Mouse (Mus musculus) intestine, embryonic 16.5 days (tissue): ENCODE measurements at regions not wholly inside any gene's neighbourhood (a gene's known extent, or its start where the extent isn't known, plus 50 kb on each side); places are given as distances from the start of the nearest gene placed in this dataset.
A peak's percentile ranks its signal among the peaks of the same experiment; 100 is the strongest.

Experiments used
- ATAC-seq: fragments of 200-750 bp; cut with Nextera tagmentation; 2 replicates; pipeline ENCODE4 v1.8.0; 2017; ENCODE audit warnings: moderate TSS enrichment, moderate library complexity
- H3K27ac ChIP-seq: fragments of 300-500 bp; sonication (generic); 2 replicates; pipeline ENCODE4 v1.5.1; 2014; ENCODE audit warnings: mild to moderate bottlenecking, low read length
- H3K27me3 ChIP-seq: fragments of 300-500 bp; sonication (generic); replicated peaks from 2 replicates; pipeline ENCODE4 v1.6.1; 2014; ENCODE audit warnings: low read length, control low read depth, mixed read lengths; ENCODE audit not compliant: control insufficient read depth, insufficient read depth
- H3K36me3 ChIP-seq: fragments of 300-500 bp; sonication (generic); 2 replicates; pipeline ENCODE4 v1.6.1; 2014; ENCODE audit warnings: low read length, control low read depth; ENCODE audit not compliant: control insufficient read depth, insufficient read depth
- H3K4me1 ChIP-seq: fragments of 300-500 bp; sonication (generic); 2 replicates; pipeline ENCODE4 v1.6.1; 2014; ENCODE audit warnings: low read length, control low read depth, mixed read lengths; ENCODE audit not compliant: control insufficient read depth, insufficient read depth
- H3K4me2 ChIP-seq: fragments of 300-500 bp; sonication (generic); 2 replicates; pipeline ENCODE4 v1.6.1; 2014; ENCODE audit warnings: low read depth, low read length, control low read depth
- H3K4me3 ChIP-seq: fragments of 300-500 bp; sonication (generic); 2 replicates; pipeline ENCODE4 v1.5.1; 2014; ENCODE audit warnings: mild to moderate bottlenecking, low read length
- H3K9ac ChIP-seq: fragments of 300-500 bp; sonication (generic); 2 replicates; pipeline ENCODE4 v1.6.1; 2014; ENCODE audit warnings: low read depth, low read length
- H3K9me3 ChIP-seq: fragments of 300-500 bp; sonication (generic); 2 replicates; pipeline ENCODE4 v1.6.1; 2016; ENCODE audit warnings: low read length, control low read depth; ENCODE audit not compliant: control insufficient read depth
- WGBS: fragments of 180-500 bp; shearing (Covaris S2); extraction: QIAGEN DNeasy Blood & Tissue Kit; methylation state at CpG from one replicate; pipeline ENCODE4 v1.1.7; 2014; 5-methylcytosine and 5-hydroxymethylcytosine counted together

DNA sequence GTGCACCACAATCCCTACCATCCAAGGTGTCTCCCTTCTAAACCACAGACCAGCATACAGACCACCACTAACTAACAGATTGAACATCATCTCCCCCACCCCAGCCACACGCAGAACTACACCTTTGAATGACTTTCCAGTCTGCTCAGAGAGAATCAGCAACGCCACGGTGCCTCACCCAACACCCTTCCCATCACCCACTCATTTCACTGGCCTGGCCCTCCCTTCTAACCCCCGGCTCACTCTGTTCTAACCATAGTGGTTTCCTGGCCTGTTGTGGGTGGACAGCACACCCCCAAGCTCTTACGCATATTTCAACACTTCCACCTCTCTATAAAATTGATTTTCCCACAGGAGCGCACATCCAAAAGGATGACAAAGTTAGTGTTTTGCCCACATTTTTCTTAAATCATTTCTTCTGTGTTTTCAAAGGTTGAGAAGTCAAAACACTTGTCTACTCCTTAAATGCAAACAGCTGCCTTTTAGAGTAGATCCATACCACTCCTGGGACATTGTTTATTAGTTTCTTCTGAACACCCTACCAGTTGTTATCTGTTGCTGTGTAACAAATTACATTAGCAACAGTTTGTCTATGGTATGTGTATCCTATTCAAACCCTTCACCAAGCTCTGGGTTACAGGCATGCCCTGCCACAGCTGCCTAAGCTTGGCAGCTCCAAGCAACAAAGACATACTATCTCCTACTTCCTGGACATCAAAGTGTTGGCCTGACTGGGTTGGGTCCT is 269.7 kb upstream of the Cdyl start:
- H3K27me3 ChIP-seq, result no peaks in the 10 kb centered on the region
- ATAC-seq, result no peak
- peaks cover 2% of the 10 kb centered on the region; the same call in 1 of the 2 replicates for H3K4me1 ChIP-seq
- H3K9ac ChIP-seq, result no peak overlapping the region
- H3K4me2 ChIP-seq, result no peak overlapping the region
- H3K4me3 ChIP-seq, result no peak overlapping the region
- no peaks in the 10 kb centered on the region for H3K9me3 ChIP-seq
- no peak overlapping the region for H3K27ac ChIP-seq
- no peaks in the 10 kb centered on the region for H3K36me3 ChIP-seq
- WGBS, result 83% methylated on average over 6 of the region's 6 CpGs

DNA sequence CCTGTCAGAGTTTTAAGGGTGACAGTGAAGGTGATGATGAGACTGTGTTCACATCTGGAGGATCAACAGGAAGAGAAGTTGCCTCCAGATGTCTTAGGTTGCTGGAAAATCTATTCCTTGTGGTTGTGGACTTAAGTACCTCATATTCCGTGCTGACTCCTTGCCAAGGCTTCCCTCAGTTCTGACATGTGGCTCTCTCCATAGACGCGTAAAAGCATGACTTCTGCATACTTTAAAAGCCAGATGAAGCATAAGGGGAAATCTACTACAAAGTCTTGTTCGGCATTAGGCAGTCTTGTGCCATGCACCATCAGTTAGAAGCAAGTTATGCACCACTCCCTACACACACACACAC is 269.1 kb upstream of the Cdyl start:
- Histone ChIP-seq H3K9me3 (no peaks in the 10 kb centered on the region), H3K4me3 (no peak overlapping the region), H3K9ac (no peak overlapping the region), H3K27me3 (no peaks in the 10 kb centered on the region), H3K4me2 (no peak overlapping the region), H3K27ac (no peak overlapping the region), H3K36me3 (no peaks in the 10 kb centered on the region), H3K4me1 (peaks cover 7% of the 10 kb centered on the region)
- WGBS, result 63% methylated on average over 4 of the region's 4 CpGs
- ATAC-seq, result no peak

DNA sequence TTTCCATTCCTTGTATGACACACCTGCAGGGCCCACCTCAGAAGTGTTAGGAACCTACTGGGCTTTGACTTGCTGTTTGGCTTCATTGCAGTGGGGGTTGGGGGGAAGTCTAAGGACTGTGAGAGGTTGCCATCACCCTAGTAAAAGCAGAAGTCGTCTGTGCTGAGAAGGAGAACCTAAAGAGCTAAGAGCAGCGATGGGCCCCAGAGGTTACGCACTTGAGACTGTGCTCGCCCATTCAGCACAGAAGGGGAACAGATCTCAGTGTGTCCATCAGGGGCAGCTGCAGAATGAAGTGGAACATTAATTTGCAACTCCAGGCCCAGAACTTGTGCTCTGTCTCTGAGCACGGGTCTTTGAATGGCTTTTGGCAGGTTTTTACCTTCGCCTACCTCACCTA is 267.5 kb upstream of the Cdyl start:
- no peaks in the 10 kb centered on the region for H3K27me3 ChIP-seq
- no peak for ATAC-seq
- H3K36me3 ChIP-seq, result no peaks in the 10 kb centered on the region
- no peaks in the 10 kb centered on the region for H3K9me3 ChIP-seq
- H3K4me2 ChIP-seq, result no peak overlapping the region
- WGBS, result 89% methylated on average over 6 of the region's 6 CpGs
- H3K4me1 ChIP-seq, result peaks cover 11% of the 10 kb centered on the region
- H3K27ac ChIP-seq, result no peak overlapping the region
- H3K9ac ChIP-seq, result no peak overlapping the region
- H3K4me3 ChIP-seq, result no peak overlapping the region

DNA sequence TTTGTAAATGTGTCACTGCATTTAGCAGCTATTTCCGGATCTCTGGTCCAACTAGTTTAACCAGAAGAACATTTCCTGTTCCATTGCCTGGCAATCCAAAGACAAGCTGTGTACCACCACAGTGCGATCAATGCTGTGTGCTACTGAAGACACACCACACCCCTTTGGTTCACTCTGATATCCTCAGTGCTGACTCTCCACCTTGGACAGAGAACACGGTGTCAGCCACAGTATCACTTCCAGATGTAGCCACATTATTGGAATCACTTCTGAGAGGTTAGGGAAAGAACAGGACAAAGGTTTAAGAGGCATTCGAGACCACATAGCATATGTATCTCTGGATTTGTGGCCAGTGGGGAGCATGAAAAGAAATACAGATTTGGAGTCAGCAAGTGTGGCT is 264.4 kb upstream of the Cdyl start:
- Histone ChIP-seq H3K9ac (no peak overlapping the region), H3K9me3 (no peaks in the 10 kb centered on the region), H3K27me3 (no peaks in the 10 kb centered on the region), H3K4me3 (no peak overlapping the region), H3K4me1 (peaks cover 11% of the 10 kb centered on the region), H3K4me2 (no peak overlapping the region), H3K36me3 (no peaks in the 10 kb centered on the region), H3K27ac (peak overlapping the region; percentile 23; the same call in 1 of the 2 replicates)
- WGBS, result 47% methylated on average over 4 of the region's 4 CpGs
- ATAC-seq, result peak; percentile 62; the same call in 1 of the 2 replicates

DNA sequence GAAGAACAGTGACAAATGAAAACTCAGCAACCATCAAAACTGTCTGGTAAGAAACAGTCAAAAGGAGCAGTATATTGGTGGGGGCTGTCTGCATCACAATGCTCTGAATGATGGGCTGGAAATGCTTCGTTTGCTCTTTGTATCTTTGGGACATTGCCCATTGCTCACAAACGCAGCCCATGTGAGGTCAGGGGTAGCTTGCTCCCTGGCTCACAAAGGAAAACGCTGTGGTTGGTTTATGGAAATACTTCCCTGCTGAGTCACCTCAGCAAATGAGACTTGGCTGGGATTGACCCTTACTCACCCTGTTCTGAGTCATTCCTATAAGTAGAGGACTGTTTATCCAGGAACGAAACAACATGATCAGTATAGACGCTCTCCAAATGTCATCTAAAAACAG is 264.0 kb upstream of the Cdyl start:
- Histone ChIP-seq H3K27me3 (no peaks in the 10 kb centered on the region), H3K27ac (no peak overlapping the region), H3K4me2 (no peak overlapping the region), H3K4me1 (peaks cover 11% of the 10 kb centered on the region), H3K9me3 (no peaks in the 10 kb centered on the region), H3K4me3 (no peak overlapping the region), H3K36me3 (no peaks in the 10 kb centered on the region), H3K9ac (no peak overlapping the region)
- WGBS, result 16% methylated on average over 5 of the region's 5 CpGs
- ATAC-seq, result peak; percentile 90

DNA sequence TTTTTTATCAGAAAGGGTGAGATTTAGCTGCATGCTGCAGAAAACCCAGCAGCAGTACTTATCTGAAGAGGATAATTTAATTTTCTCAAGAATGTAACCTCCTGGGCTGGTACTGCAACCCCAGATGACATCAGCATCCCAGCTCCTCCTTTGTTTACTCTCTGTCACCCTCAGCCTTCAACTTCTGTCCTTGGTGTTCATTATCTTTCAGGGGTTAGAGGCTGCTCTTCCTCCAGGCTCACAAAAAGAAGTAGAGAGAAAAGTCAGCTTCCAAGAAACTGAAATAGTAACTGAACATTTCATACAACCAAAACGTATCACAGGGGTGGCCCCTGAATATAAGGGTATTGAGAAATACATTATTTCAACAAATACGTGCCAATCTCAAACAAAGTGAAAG is 262.5 kb upstream of the Cdyl start:
- Histone ChIP-seq H3K4me1 (peaks cover 11% of the 10 kb centered on the region), H3K9me3 (no peaks in the 10 kb centered on the region), H3K36me3 (no peaks in the 10 kb centered on the region), H3K27ac (no peak overlapping the region), H3K4me3 (no peak overlapping the region), H3K27me3 (no peaks in the 10 kb centered on the region), H3K4me2 (no peak overlapping the region), H3K9ac (no peak overlapping the region)
- WGBS, result 76% methylated on average over 2 of the region's 2 CpGs
- ATAC-seq, result no peak

DNA sequence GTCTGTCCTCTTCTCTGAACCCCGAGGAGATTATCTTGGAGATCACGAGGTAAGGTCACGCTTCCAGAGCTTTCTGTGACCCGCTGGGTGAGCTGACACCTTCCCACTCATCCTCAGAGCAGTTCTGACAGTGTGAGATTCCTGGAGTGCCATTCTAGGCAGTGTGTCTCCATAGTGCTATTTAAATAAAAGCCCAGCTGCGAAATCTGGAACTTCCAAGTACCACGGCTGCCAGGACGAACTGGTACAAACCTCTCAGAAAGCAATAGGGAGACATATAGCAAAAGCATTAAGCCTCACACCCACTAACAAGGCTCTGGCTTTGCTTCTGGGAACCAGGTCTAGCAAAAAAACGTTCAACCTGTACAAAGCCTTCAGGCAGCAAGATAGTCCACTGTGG is 261.4 kb upstream of the Cdyl start:
- Histone ChIP-seq H3K27ac (no peak overlapping the region), H3K36me3 (no peaks in the 10 kb centered on the region), H3K4me3 (no peak overlapping the region), H3K27me3 (no peaks in the 10 kb centered on the region), H3K4me1 (peaks cover 11% of the 10 kb centered on the region), H3K9me3 (no peaks in the 10 kb centered on the region), H3K4me2 (no peak overlapping the region), H3K9ac (no peak overlapping the region)
- 63% methylated on average over 8 of the region's 8 CpGs for WGBS
- no peak for ATAC-seq

DNA sequence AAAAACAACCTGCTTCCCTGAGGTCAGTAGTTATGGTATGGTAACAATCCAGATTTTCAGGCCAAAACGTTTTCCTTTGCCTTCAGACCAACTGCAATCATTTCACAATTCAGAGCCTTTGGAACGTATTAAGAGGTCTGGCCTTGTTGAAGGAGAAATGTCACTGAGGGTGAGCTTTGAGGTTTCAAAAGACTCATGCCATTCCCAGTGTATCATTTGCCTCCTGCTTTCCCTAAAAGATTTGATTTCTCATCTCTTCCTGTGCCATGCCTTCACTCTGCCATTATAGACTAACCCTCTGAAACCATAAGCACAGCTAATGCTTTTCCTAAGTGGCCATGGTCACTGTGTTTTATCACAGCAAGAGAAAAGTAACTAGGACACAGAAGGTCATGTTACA is 256.8 kb upstream of the Cdyl start:
- no peak overlapping the region for H3K4me3 ChIP-seq
- H3K9me3 ChIP-seq, result no peaks in the 10 kb centered on the region
- H3K36me3 ChIP-seq, result no peaks in the 10 kb centered on the region
- H3K9ac ChIP-seq, result no peak overlapping the region
- WGBS, result 76% methylated on average over 2 of the region's 2 CpGs
- no peak overlapping the region for H3K27ac ChIP-seq
- ATAC-seq, result no peak
- no peaks in the 10 kb centered on the region for H3K4me1 ChIP-seq
- no peaks in the 10 kb centered on the region for H3K27me3 ChIP-seq
- no peak overlapping the region for H3K4me2 ChIP-seq

DNA sequence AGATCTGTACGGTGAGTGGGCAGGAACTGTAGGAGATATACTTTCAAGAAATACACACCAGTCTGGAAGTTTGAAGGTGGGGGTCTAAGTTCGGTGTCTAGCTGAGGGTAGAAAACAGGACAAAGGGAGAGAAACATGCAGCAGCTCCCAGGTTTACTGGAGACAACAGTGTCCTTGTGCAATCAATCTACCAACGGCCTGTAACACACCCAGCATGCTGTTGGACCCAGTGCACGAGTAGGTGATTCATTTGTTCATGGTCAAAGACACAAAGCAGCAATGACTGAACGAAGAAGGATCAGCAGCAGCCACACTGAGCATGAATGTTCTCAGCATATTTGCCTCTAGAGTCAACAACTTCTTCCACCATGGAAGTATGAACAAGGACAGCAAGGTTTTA is 255.2 kb upstream of the Cdyl start:
- H3K36me3 ChIP-seq, result no peaks in the 10 kb centered on the region
- H3K27ac ChIP-seq, result no peak overlapping the region
- H3K4me2 ChIP-seq, result no peak overlapping the region
- ATAC-seq, result no peak
- no peak overlapping the region for H3K4me3 ChIP-seq
- no peaks in the 10 kb centered on the region for H3K27me3 ChIP-seq
- H3K4me1 ChIP-seq, result no peaks in the 10 kb centered on the region
- 90% methylated on average over 5 of the region's 5 CpGs for WGBS
- no peaks in the 10 kb centered on the region for H3K9me3 ChIP-seq
- H3K9ac ChIP-seq, result no peak overlapping the region

DNA sequence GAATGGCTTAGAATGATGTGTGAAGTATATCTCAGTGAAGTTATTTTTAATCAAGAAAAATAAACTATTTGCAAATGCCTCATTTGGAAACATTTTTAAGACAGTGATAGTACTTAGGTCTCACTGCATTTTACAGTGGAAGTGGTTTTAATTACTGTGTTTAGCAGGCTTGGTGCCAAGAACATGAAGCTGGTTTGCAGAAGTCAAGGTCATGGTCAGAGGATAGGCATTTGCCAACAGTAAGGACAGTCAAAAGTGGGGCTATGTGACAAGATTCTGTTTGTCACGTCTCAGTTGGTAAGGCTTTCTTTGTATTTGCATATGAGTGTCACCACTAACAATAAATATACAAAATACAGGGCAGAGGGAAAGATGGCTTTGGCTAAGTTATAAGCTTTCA is 254.2 kb upstream of the Cdyl start:
- ATAC-seq, result no peak
- WGBS, result 83% methylated on average over 1 of the region's 1 CpGs

More for the DNA sequence above, 254.2 kb upstream of the Cdyl start:
- H3K27ac ChIP-seq, result no peak overlapping the region
- no peak overlapping the region for H3K4me3 ChIP-seq
- no peak overlapping the region for H3K4me2 ChIP-seq
- no peaks in the 10 kb centered on the region for H3K27me3 ChIP-seq
- no peak overlapping the region for H3K9ac ChIP-seq
- no peaks in the 10 kb centered on the region for H3K36me3 ChIP-seq
- H3K4me1 ChIP-seq, result no peaks in the 10 kb centered on the region
- H3K9me3 ChIP-seq, result no peaks in the 10 kb centered on the region
